Mouse (Mus musculus) testis, adult 2 months (tissue): ENCODE data around the gene 4930568D16Rik. TPM values are rescaled to one million over a fixed set of nuclear protein-coding genes. Genes with fewer than 3 reads are reported as not detected.

Experiments used
- H3K27ac ChIP-seq: fragments of 200-500 bp; 2 replicates; pipeline ENCODE4 v1.5.1; 2012; ENCODE audit warnings: low read depth, low read length; ENCODE audit not compliant: control insufficient read depth, insufficient read depth
- H3K27me3 ChIP-seq: fragments of 200-500 bp; 2 replicates; pipeline ENCODE4 v1.6.1; 2012; ENCODE audit warnings: mild to moderate bottlenecking, low read length, moderate library complexity; ENCODE audit not compliant: control insufficient read depth, insufficient read depth
- H3K36me3 ChIP-seq: fragments of 200-500 bp; 2 replicates; pipeline ENCODE4 v1.6.1; 2012; ENCODE audit warnings: mild to moderate bottlenecking, low read length; ENCODE audit not compliant: control insufficient read depth, insufficient read depth
- H3K4me1 ChIP-seq: fragments of 200-500 bp; 2 replicates; pipeline ENCODE4 v1.6.1; 2012; ENCODE audit warnings: low read length; ENCODE audit not compliant: control insufficient read depth, insufficient read depth
- H3K4me3 ChIP-seq: fragments of 200-500 bp; 2 replicates; pipeline ENCODE4 v1.5.1; 2012; ENCODE audit warnings: low read depth, mild to moderate bottlenecking, low read length, moderate library complexity, mixed read lengths; ENCODE audit not compliant: control insufficient read depth
- CTCF ChIP-seq: fragments of 200-500 bp; IDR thresholded peaks from 2 replicates; pipeline ENCODE4 v1.5.1; 2012; ENCODE audit warnings: low read depth, mild to moderate bottlenecking, inconsistent platforms, low read length, moderate library complexity; ENCODE audit not compliant: control insufficient read depth, insufficient read depth, insufficient replicate concordance
- POLR2A ChIP-seq: fragments of 200-500 bp; IDR thresholded peaks from 2 replicates; pipeline ENCODE4 v1.6.1; 2012; ENCODE audit warnings: low read depth, mild to moderate bottlenecking, inconsistent platforms, low read length, moderate library complexity; ENCODE audit not compliant: control insufficient read depth
- polyA plus RNA-seq: library from polyadenylated mRNA; depleted of rRNA; stranded (reverse); fragments of >200 nt; gene quantifications from 2 replicates; pipeline ENCODE4 v1.2.3, GENCODE M21; 2012; rRNA removed

Gene 4930568D16Rik
- polyA plus RNA-seq, 1 experiment = 7.1 TPM

DNA sequence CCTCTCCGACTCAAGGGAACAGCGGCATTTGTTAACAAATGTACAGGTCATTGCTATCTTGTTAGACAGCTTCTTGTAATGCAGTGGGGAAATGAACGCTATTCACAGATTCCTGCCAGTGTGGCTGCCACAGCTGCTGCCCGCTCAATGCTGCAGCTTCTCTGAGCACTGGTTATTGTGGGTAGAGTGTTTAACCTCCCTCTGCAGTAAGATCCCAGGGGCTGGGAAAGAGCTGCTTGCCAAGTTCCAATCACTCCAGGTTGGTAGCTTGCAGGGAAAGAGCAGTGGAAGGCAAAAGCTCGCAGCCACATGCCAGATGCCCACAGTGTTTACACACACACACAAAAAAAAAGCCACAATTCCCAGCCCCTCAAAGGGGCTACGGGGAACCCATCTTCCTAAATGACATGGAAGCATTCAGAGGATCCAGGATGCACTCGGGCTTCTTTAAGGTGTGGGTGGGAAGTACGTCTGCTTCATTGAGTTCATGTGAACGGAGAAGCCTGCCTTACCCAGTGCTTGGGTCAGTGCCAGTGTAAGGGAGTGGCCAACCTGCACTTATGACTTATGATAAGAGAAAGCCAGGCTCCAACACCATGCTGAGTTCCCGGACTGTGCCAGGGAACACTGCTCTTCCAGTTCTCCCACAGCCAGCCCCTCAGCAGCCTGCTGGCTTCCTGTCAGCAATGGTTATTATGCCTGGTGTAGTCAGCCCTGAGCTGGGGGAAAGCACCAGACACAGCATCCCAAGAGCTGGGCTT is 44.9 kb downstream of the 4930568D16Rik start:
- peaks cover 11% of the 10 kb centered on the region for H3K36me3 ChIP-seq
- H3K4me3 ChIP-seq = no peak overlapping the region
- H3K27me3 ChIP-seq = no peaks in the 10 kb centered on the region
- TF ChIP-seq POLR2A (no peak), CTCF (no peak)
- no peak overlapping the region for H3K27ac ChIP-seq
- no peaks in the 10 kb centered on the region for H3K4me1 ChIP-seq

DNA sequence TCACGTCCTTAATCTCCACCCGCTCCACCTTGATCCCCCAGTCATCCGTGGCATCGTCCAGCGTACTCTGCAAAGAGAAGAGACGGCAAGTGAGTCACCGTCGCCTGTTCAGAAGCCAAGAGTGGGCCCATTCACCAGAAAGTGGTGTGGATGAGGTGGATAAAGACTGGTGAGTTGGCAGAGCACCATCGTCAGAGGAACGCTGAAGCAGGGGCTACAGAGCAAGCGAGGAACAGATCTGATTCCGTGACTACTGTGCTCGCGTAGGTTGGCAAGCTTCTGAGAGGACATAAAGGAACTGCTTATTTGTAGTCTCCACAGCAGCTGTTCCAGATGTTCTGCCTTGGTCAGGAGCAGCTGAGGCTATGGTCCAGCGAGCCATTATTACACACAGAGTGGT is 47.1 kb downstream of the 4930568D16Rik start:
- Histone ChIP-seq H3K27ac (no peak overlapping the region), H3K36me3 (peaks cover 11% of the 10 kb centered on the region), H3K4me1 (no peaks in the 10 kb centered on the region), H3K27me3 (no peaks in the 10 kb centered on the region), H3K4me3 (no peak overlapping the region)
- TF ChIP-seq CTCF (no peak), POLR2A (no peak)

DNA sequence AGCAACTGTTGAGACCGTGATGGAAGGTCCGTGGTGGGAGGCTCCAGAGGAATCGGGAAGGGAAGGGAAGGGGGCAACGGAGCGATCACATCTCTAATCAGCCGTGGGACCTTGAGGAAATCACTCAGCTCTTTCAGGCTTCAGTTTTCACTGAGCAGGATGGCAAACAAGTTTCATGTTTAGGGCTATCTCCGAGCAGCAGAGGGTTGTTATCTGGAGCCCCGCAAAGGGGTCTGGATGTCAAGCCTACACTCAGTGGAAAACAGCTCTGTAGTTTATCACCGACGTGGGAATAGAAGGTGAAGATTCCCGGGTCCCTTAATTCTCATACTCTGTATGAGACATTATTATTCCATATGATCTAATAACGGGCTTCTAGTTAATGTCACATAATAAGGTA is 49.1 kb downstream of the 4930568D16Rik start:
- Histone ChIP-seq H3K36me3 (peaks cover 8% of the 10 kb centered on the region), H3K4me1 (no peaks in the 10 kb centered on the region), H3K27me3 (no peaks in the 10 kb centered on the region), H3K4me3 (no peak overlapping the region), H3K27ac (no peak overlapping the region)
- TF ChIP-seq CTCF = no peak
- no peak for TF ChIP-seq POLR2A

DNA sequence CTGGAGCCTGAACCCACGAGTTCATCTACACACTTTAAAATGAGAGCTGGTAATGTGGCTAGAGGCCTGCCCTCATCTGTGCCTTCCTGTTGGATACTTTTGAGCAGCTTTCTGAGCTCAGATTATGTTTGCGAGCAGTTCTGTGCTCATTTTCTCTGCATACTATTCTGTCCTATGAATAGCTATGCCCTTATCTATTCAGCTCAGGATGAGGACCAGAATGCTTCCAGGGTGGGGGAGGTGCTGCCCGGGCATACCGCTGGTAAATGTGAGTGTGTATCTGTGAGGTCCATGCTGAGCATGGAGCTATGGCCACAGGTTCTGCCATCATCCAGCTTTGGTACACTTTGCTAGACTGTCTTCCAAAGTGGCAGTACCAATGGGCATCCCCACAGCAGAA is 49.9 kb downstream of the 4930568D16Rik start:
- no peak overlapping the region for H3K27ac ChIP-seq

DNA sequence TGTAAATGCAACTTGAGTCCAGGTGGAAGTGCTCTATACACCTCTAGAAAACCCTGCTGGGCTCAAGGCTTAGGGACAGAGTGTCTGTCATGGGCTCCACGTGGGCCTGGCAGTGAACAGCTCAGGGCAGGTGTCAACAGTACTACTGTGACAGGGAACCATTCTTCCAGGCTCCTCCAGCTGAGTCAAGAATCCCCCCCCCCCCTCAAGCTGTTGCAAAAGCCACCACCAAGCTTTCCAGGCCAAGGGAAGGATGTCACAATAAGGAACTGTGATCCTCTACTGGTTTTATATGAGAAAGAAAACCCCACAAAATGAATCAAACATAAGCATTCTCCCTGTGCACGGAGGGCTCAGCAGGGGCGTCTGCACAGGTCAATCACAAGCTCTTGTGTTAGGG is 53.2 kb downstream of the 4930568D16Rik start:
- H3K4me3 ChIP-seq = no peak overlapping the region
- no peaks in the 10 kb centered on the region for H3K4me1 ChIP-seq
- no peaks in the 10 kb centered on the region for H3K27me3 ChIP-seq
- TF ChIP-seq POLR2A = no peak
- TF ChIP-seq CTCF = no peak
- H3K36me3 ChIP-seq = peaks cover 1% of the 10 kb centered on the region; the same call in 1 of the 2 replicates
- H3K27ac ChIP-seq = no peak overlapping the region

More for the DNA sequence above, 49.9 kb downstream of the 4930568D16Rik start:
- Histone ChIP-seq H3K4me1 (no peaks in the 10 kb centered on the region), H3K4me3 (no peak overlapping the region), H3K27me3 (no peaks in the 10 kb centered on the region), H3K36me3 (peaks cover 6% of the 10 kb centered on the region)
- TF ChIP-seq POLR2A = no peak
- TF ChIP-seq CTCF = no peak

DNA sequence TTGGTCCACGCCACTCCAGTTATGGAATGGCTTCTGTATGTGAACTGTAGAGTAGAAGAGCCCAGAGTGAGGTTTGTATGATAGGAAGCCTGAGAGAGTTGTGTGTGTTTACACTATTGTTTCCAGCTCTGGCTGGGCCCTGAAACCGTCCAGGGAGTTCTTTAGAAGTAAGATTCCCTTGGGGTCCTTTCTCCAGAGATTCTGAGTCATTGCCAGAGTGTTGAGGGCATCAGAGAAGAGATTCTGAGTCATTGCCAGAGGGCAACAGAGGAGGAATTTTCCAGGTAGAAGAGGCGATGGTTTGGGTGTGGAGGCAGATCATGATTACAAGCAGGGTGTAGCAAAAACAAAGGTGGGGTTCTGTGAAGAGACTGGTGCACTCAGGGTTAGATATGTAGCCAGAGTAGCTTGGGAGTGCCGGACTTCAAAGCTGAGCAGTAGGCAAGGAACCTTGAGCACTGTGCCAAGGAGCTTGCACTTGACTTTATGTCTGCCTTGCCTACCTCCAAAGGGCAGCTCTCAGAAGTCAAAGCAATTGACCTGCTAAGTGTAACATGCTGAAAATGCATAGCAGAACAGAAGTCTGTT is 57.5 kb downstream of the 4930568D16Rik start:
- H3K27ac ChIP-seq = no peak overlapping the region
- H3K4me1 ChIP-seq = no peaks in the 10 kb centered on the region
- H3K36me3 ChIP-seq = no peaks in the 10 kb centered on the region
- H3K4me3 ChIP-seq = no peak overlapping the region
- H3K27me3 ChIP-seq = no peaks in the 10 kb centered on the region
- no peak for TF ChIP-seq POLR2A

DNA sequence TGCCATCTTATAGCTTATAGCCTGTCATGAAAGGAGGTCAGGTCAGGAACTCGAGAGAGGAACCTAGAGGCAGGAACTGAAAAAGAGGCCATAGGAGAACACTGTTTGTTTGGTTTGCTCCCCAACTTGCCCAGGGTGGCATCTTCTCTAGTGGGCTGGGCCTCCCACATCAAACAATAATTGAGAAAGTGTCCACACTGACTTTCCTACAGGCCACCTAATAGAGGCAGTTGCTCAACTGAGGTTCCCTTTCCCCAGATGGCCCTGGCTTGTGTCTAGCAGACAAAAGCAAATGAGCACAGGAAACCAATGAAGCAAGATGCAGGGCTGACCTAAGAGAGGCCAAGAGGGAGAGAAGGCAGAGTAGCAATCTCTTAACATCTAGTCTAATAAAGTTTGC is 59.4 kb downstream of the 4930568D16Rik start:
- Histone ChIP-seq H3K4me1 (no peaks in the 10 kb centered on the region), H3K4me3 (no peak overlapping the region), H3K27me3 (no peaks in the 10 kb centered on the region), H3K36me3 (no peaks in the 10 kb centered on the region), H3K27ac (no peak overlapping the region)
- TF ChIP-seq CTCF (no peak), POLR2A (no peak)

Other genes with a start within 250 kb of the 4930568D16Rik start
- gene Rab14, start 166.6 kb downstream of the 4930568D16Rik start, polyA plus RNA-seq = 20.1 and 28.9 TPM in 2 replicates
- 49.9 and 88.6 TPM in 2 replicates for gene Gsn, start 111.3 kb downstream of the 4930568D16Rik start, polyA plus RNA-seq
- 20.1 and 23.0 TPM in 2 replicates for gene Stom, start 30.8 kb downstream of the 4930568D16Rik start, polyA plus RNA-seq
- 3.3 and 4.5 TPM in 2 replicates for gene 4930402F06Rik, start 29.4 kb upstream of the 4930568D16Rik start, polyA plus RNA-seq
- 0.68 and 1.4 TPM in 2 replicates for gene Ggta1, start 95.5 kb upstream of the 4930568D16Rik start, polyA plus RNA-seq
- gene Dab2ip, start 190.5 kb upstream of the 4930568D16Rik start, polyA plus RNA-seq = 28.5 and 30.9 TPM in 2 replicates